Mouse (Mus musculus) cerebellum, postnatal 4 days (tissue): ENCODE measurements around the gene Snd1.

Experiments
- DNase-seq, 2 experiments: peaks; one replicate each; pipeline ENCODE4 v3.0.0; 2022; ENCODE audit warnings: low spot score in 2 of 2, mixed read lengths in 1 of 2

The Snd1 gene

GRCm38 (mm10) chr6:28866206-28866605, 391.3 kb downstream of the Snd1 start:
- no peak for DNase-seq

GRCm38 (mm10) chr6:28867516-28868251, 392.7 kb downstream of the Snd1 start:
- no peak for DNase-seq

- no peak for DNase-seq
Observed at GRCm38 (mm10) chr6:28871725-28872420, 396.9 kb downstream of the Snd1 start.

GRCm38 (mm10) chr6:28872421-28872795, 397.5 kb downstream of the Snd1 start:
- DNase-seq = no peak

GRCm38 (mm10) chr6:28874053-28874452, 399.1 kb downstream of the Snd1 start:
- no peak for DNase-seq

- no peak for DNase-seq
Observed at GRCm38 (mm10) chr6:28874759-28875158, 399.8 kb downstream of the Snd1 start.

GRCm38 (mm10) chr6:28875333-28875732, 400.4 kb downstream of the Snd1 start:
- no peak for DNase-seq

GRCm38 (mm10) chr6:28876492-28876891, 401.6 kb downstream of the Snd1 start:
- DNase-seq = no peak

GRCm38 (mm10) chr6:28877945-28878666, 403.2 kb downstream of the Snd1 start:
- no peak for DNase-seq

GRCm38 (mm10) chr6:28879315-28879714, 404.4 kb downstream of the Snd1 start:
- no peak for DNase-seq

- no peak for DNase-seq
Observed at GRCm38 (mm10) chr6:28880909-28881308, 406.0 kb downstream of the Snd1 start.

GRCm38 (mm10) chr6:28883518-28883917, 408.6 kb downstream of the Snd1 start:
- DNase-seq = no peak

GRCm38 (mm10) chr6:28886724-28887440, 411.9 kb downstream of the Snd1 start:
- no peak for DNase-seq

GRCm38 (mm10) chr6:28890426-28890825, 415.5 kb downstream of the Snd1 start:
- DNase-seq = peak in 1 of 2 experiments; percentile 48

GRCm38 (mm10) chr6:28891480-28891879, 416.5 kb downstream of the Snd1 start:
- no peak for DNase-seq

- DNase-seq = no peak
Observed at GRCm38 (mm10) chr6:28895004-28895515, 420.1 kb downstream of the Snd1 start.

- no peak for DNase-seq
Observed at GRCm38 (mm10) chr6:28895726-28896125, 420.8 kb downstream of the Snd1 start.

- no peak for DNase-seq
Observed at GRCm38 (mm10) chr6:28896762-28897320, 421.9 kb downstream of the Snd1 start.

- DNase-seq = no peak
Observed at GRCm38 (mm10) chr6:28897326-28898085, 422.6 kb downstream of the Snd1 start.

- peak in 1 of 2 experiments; percentile 61 for DNase-seq
Observed at GRCm38 (mm10) chr6:28898836-28899235, 423.9 kb downstream of the Snd1 start.

GRCm38 (mm10) chr6:28902573-28902972, 427.6 kb downstream of the Snd1 start:
- no peak for DNase-seq
